Mouse (Mus musculus) forebrain, embryonic 12.5 days (tissue): ENCODE results near the gene Matn4. TPM values are rescaled to one million over a fixed set of nuclear protein-coding genes. Genes with fewer than 3 reads are reported as not detected.

Experiments used
- ATAC-seq: fragments of 200-750 bp; cut with Nextera tagmentation; 2 replicates; pipeline ENCODE4 v1.8.0; 2017; ENCODE audit warnings: moderate TSS enrichment; ENCODE audit not compliant: low FRiP score
- H3K27ac ChIP-seq: fragments of 300-500 bp; sonication (generic); 2 replicates; pipeline ENCODE4 v1.5.1; 2016; ENCODE audit warnings: mild to moderate bottlenecking
- H3K27me3 ChIP-seq: fragments of 300-500 bp; sonication (generic); 2 replicates; pipeline ENCODE4 v1.6.1; 2016; ENCODE audit warnings: mild to moderate bottlenecking
- H3K36me3 ChIP-seq: fragments of 300-500 bp; sonication (generic); replicated peaks from 2 replicates; pipeline ENCODE4 v1.6.1; 2016; ENCODE audit warnings: mild to moderate bottlenecking
- H3K4me1 ChIP-seq: fragments of 300-500 bp; sonication (generic); 2 replicates; pipeline ENCODE4 v1.6.1; 2016
- H3K4me2 ChIP-seq: fragments of 300-500 bp; sonication (generic); 2 replicates; pipeline ENCODE4 v1.6.1; 2016; ENCODE audit warnings: mild to moderate bottlenecking, moderate library complexity
- H3K4me3 ChIP-seq: fragments of 300-500 bp; sonication (generic); replicated peaks from 2 replicates; pipeline ENCODE4 v1.5.1; 2016; ENCODE audit warnings: mild to moderate bottlenecking
- H3K9ac ChIP-seq: fragments of 300-500 bp; sonication (generic); 2 replicates; pipeline ENCODE4 v1.6.1; 2016; ENCODE audit warnings: mild to moderate bottlenecking
- H3K9me3 ChIP-seq: fragments of 300-500 bp; sonication (generic); 2 replicates; pipeline ENCODE4 v1.6.1; 2016
- WGBS: fragments of 180-500 bp; shearing (Covaris S2); methylation state at CpG from one replicate; pipeline ENCODE4 v1.1.7; 2016; 5-methylcytosine and 5-hydroxymethylcytosine counted together
- polyA plus RNA-seq: library from polyadenylated mRNA; unstranded; fragments of >200 nt; fragmentation: Nextera tagmentation; extraction: Ambion mirVana; gene quantifications from 2 replicates; pipeline ENCODE4 v1.2.1, GENCODE M21; 2016

Gene Matn4
- polyA plus RNA-seq, 1 experiment from 2014 or later, result 4.0 TPM

- Histone ChIP-seq H3K9me3 (no peaks in the 10 kb centered on the region), H3K4me1 (no peaks in the 10 kb centered on the region), H3K27ac (no peak overlapping the region), H3K9ac (no peak overlapping the region), H3K36me3 (no peaks in the 10 kb centered on the region), H3K4me3 (no peak overlapping the region), H3K4me2 (no peak overlapping the region), H3K27me3 (no peaks in the 10 kb centered on the region)
- no peak for ATAC-seq
- WGBS, result 91% methylated on average over 15 of the region's 15 CpGs
Observed at GRCm38 (mm10) chr2:164377478-164378426, 27.2 kb downstream of the Matn4 start.

GRCm38 (mm10) chr2:164373187-164373586 lies 31.8 kb downstream of the Matn4 start:
- 64% methylated on average over 4 of the region's 4 CpGs for WGBS
- Histone ChIP-seq H3K4me3 (no peak overlapping the region), H3K4me2 (no peak overlapping the region), H3K9me3 (no peaks in the 10 kb centered on the region), H3K27ac (no peak overlapping the region), H3K9ac (no peak overlapping the region), H3K36me3 (no peaks in the 10 kb centered on the region), H3K4me1 (no peaks in the 10 kb centered on the region), H3K27me3 (no peaks in the 10 kb centered on the region)
- no peak for ATAC-seq

GRCm38 (mm10) chr2:164372408-164373053 lies 32.4 kb downstream of the Matn4 start:
- no peak overlapping the region for H3K9ac ChIP-seq
- H3K4me3 ChIP-seq, result no peak overlapping the region
- H3K4me2 ChIP-seq, result no peak overlapping the region
- no peaks in the 10 kb centered on the region for H3K36me3 ChIP-seq
- H3K9me3 ChIP-seq, result no peaks in the 10 kb centered on the region
- H3K4me1 ChIP-seq, result no peaks in the 10 kb centered on the region
- WGBS, result 45% methylated on average over 3 of the region's 3 CpGs
- no peaks in the 10 kb centered on the region for H3K27me3 ChIP-seq
- ATAC-seq, result no peak
- H3K27ac ChIP-seq, result no peak overlapping the region

GRCm38 (mm10) chr2:164371371-164371770 lies 33.6 kb downstream of the Matn4 start:
- H3K9ac ChIP-seq, result no peak overlapping the region
- H3K9me3 ChIP-seq, result no peaks in the 10 kb centered on the region
- ATAC-seq, result no peak
- H3K4me2 ChIP-seq, result no peak overlapping the region
- no peaks in the 10 kb centered on the region for H3K4me1 ChIP-seq
- WGBS, result 90% methylated on average over 3 of the region's 3 CpGs
- H3K4me3 ChIP-seq, result no peak overlapping the region
- no peaks in the 10 kb centered on the region for H3K27me3 ChIP-seq
- no peaks in the 10 kb centered on the region for H3K36me3 ChIP-seq
- no peak overlapping the region for H3K27ac ChIP-seq

GRCm38 (mm10) chr2:164368620-164369105 lies 36.3 kb downstream of the Matn4 start:
- Histone ChIP-seq H3K27ac (no peak overlapping the region), H3K9me3 (no peaks in the 10 kb centered on the region), H3K27me3 (no peaks in the 10 kb centered on the region; the same call in 1 of the 2 replicates), H3K4me3 (no peak overlapping the region), H3K4me2 (no peak overlapping the region), H3K9ac (no peak overlapping the region), H3K36me3 (no peaks in the 10 kb centered on the region), H3K4me1 (no peaks in the 10 kb centered on the region)
- ATAC-seq, result no peak
- 86% methylated on average over 6 of the region's 6 CpGs for WGBS

- peaks cover 5% of the 10 kb centered on the region; the same call in 1 of the 2 replicates for H3K27me3 ChIP-seq
- no peak overlapping the region for H3K4me2 ChIP-seq
- no peaks in the 10 kb centered on the region for H3K4me1 ChIP-seq
- H3K9ac ChIP-seq, result no peak overlapping the region
- WGBS, result 68% methylated on average over 3 of the region's 3 CpGs
- H3K4me3 ChIP-seq, result no peak overlapping the region
- no peaks in the 10 kb centered on the region for H3K36me3 ChIP-seq
- ATAC-seq, result no peak
- no peak overlapping the region for H3K27ac ChIP-seq
- H3K9me3 ChIP-seq, result no peaks in the 10 kb centered on the region
Observed at GRCm38 (mm10) chr2:164366947-164367346, 38.0 kb downstream of the Matn4 start.

- WGBS, result 34% methylated on average over 13 of the region's 13 CpGs
- Histone ChIP-seq H3K4me2 (no peak overlapping the region), H3K9ac (no peak overlapping the region), H3K4me1 (peaks cover 4% of the 10 kb centered on the region; the same call in 1 of the 2 replicates), H3K4me3 (no peak overlapping the region), H3K27ac (no peak overlapping the region), H3K36me3 (no peaks in the 10 kb centered on the region), H3K27me3 (peaks cover 5% of the 10 kb centered on the region; the same call in 1 of the 2 replicates), H3K9me3 (no peaks in the 10 kb centered on the region)
- ATAC-seq, result no peak
Observed at GRCm38 (mm10) chr2:164360974-164361657, 43.8 kb downstream of the Matn4 start.

GRCm38 (mm10) chr2:164359668-164360067 lies 45.3 kb downstream of the Matn4 start:
- Histone ChIP-seq H3K27ac (no peak overlapping the region), H3K4me2 (no peak overlapping the region), H3K27me3 (peaks cover 5% of the 10 kb centered on the region; the same call in 1 of the 2 replicates), H3K4me1 (peaks cover 4% of the 10 kb centered on the region; the same call in 1 of the 2 replicates), H3K9ac (no peak overlapping the region), H3K36me3 (no peaks in the 10 kb centered on the region), H3K4me3 (no peak overlapping the region), H3K9me3 (no peaks in the 10 kb centered on the region)
- 83% methylated on average over 5 of the region's 5 CpGs for WGBS
- no peak for ATAC-seq

GRCm38 (mm10) chr2:164359031-164359430 lies 45.9 kb downstream of the Matn4 start:
- 84% methylated on average over 5 of the region's 5 CpGs for WGBS
- Histone ChIP-seq H3K4me1 (peaks cover 4% of the 10 kb centered on the region; the same call in 1 of the 2 replicates), H3K36me3 (no peaks in the 10 kb centered on the region), H3K27ac (no peak overlapping the region), H3K4me2 (no peak overlapping the region), H3K9ac (no peak overlapping the region), H3K27me3 (0 out of 2 replicates have a peak, but pooled peaks cover 5% of the 10 kb centered on the region), H3K9me3 (no peaks in the 10 kb centered on the region), H3K4me3 (no peak overlapping the region)
- no peak for ATAC-seq

- Histone ChIP-seq H3K36me3 (no peaks in the 10 kb centered on the region), H3K9ac (no peak overlapping the region), H3K4me2 (no peak overlapping the region), H3K4me3 (no peak overlapping the region), H3K4me1 (peaks cover 4% of the 10 kb centered on the region; the same call in 1 of the 2 replicates), H3K27ac (no peak overlapping the region), H3K27me3 (0 out of 2 replicates have a peak, but pooled peaks cover 3% of the 10 kb centered on the region), H3K9me3 (no peaks in the 10 kb centered on the region)
- WGBS, result 85% methylated on average over 3 of the region's 3 CpGs
- ATAC-seq, result no peak
Observed at GRCm38 (mm10) chr2:164358373-164358772, 46.6 kb downstream of the Matn4 start.

- no peaks in the 10 kb centered on the region for H3K36me3 ChIP-seq
- 79% methylated on average over 11 of the region's 11 CpGs for WGBS
- no peak overlapping the region for H3K27ac ChIP-seq
- H3K9ac ChIP-seq, result no peak overlapping the region
- H3K4me1 ChIP-seq, result peaks cover 4% of the 10 kb centered on the region; the same call in 1 of the 2 replicates
- H3K9me3 ChIP-seq, result no peaks in the 10 kb centered on the region
- H3K27me3 ChIP-seq, result no peaks in the 10 kb centered on the region
- no peak overlapping the region for H3K4me3 ChIP-seq
- no peak for ATAC-seq
- no peak overlapping the region for H3K4me2 ChIP-seq
Observed at GRCm38 (mm10) chr2:164356177-164356967, 48.6 kb downstream of the Matn4 start.
